Mouse (Mus musculus) embryonic facial prominence, embryonic 10.5 days (tissue): ENCODE measurements around the gene Ptpn20. TPM values are rescaled to one million over a fixed set of nuclear protein-coding genes. Genes with fewer than 3 reads are reported as not detected.

Experiments
- DNase-seq: peaks from one replicate; pipeline ENCODE4 v3.0.0-alpha.2; 2017; ENCODE audit warnings: low spot score
- H3K27ac ChIP-seq: fragments of 300-500 bp; sonication (generic); replicated peaks from 2 replicates; pipeline ENCODE4 v1.5.1; 2016; ENCODE audit warnings: mild to moderate bottlenecking
- H3K27me3 ChIP-seq: fragments of 300-500 bp; sonication (generic); replicated peaks from 2 replicates; pipeline ENCODE4 v1.6.1; 2016; ENCODE audit warnings: low read depth, mild to moderate bottlenecking; ENCODE audit not compliant: poor library complexity, severe bottlenecking
- H3K36me3 ChIP-seq: fragments of 300-500 bp; sonication (generic); replicated peaks from 2 replicates; pipeline ENCODE4 v1.6.1; 2016; ENCODE audit warnings: mild to moderate bottlenecking, moderate library complexity
- H3K4me1 ChIP-seq: fragments of 300-500 bp; sonication (generic); 2 replicates; pipeline ENCODE4 v1.6.1; 2016
- H3K4me3 ChIP-seq: fragments of 300-500 bp; sonication (generic); 2 replicates; pipeline ENCODE4 v1.5.1; 2016; ENCODE audit warnings: mild to moderate bottlenecking, moderate library complexity
- H3K9me3 ChIP-seq: fragments of 300-500 bp; sonication (generic); 2 replicates; pipeline ENCODE4 v1.6.1; 2016; ENCODE audit warnings: mild to moderate bottlenecking
- WGBS: fragments of 180-500 bp; shearing (Covaris S2); methylation state at CpG from one replicate; pipeline ENCODE4 v1.1.7; 2016; 5-methylcytosine and 5-hydroxymethylcytosine counted together
- polyA plus RNA-seq: library from polyadenylated mRNA; unstranded; fragments of >200 nt; fragmentation: Nextera tagmentation; extraction: Ambion mirVana; gene quantifications from 2 replicates; pipeline ENCODE4 v1.2.1, GENCODE M21; 2016

The Ptpn20 gene
- 0.14 TPM in 1 of 2 replicates, not detected in the other for polyA plus RNA-seq

- H3K27ac ChIP-seq: no peak within 1 kb of the TSS
- 63% methylated on average over 14 of the region's 14 CpGs for WGBS
- H3K27me3 ChIP-seq: no peaks in the 10 kb centered on the region
- DNase-seq: peak; percentile 47
- H3K9me3 ChIP-seq: no peaks in the 10 kb centered on the region
- no peaks in the 10 kb centered on the region for H3K36me3 ChIP-seq
- no peak within 1 kb of the TSS for H3K4me3 ChIP-seq
- H3K4me1 ChIP-seq: no peaks in the 10 kb centered on the region
Observed at GRCm38 (mm10) chr14:33588951-33589350, at the start of gene Ptpn20. Gene Ptpn20, plus strand, starts transcription at chr14:33589207.

- H3K27ac ChIP-seq: no peak overlapping the region
- peak; percentile 4 for DNase-seq
Observed at GRCm38 (mm10) chr14:33539559-33540167, 49.3 kb upstream of the Ptpn20 start.

GRCm38 (mm10) chr14:33545565-33546143 lies 43.4 kb upstream of the Ptpn20 start:
- WGBS: 82% methylated on average over 8 of the region's 8 CpGs
- no peak overlapping the region for H3K4me3 ChIP-seq
- H3K4me1 ChIP-seq: no peaks in the 10 kb centered on the region
- no peaks in the 10 kb centered on the region for H3K9me3 ChIP-seq
- no peaks in the 10 kb centered on the region for H3K27me3 ChIP-seq
- H3K27ac ChIP-seq: no peak overlapping the region
- peak; percentile 3 for DNase-seq
- no peaks in the 10 kb centered on the region for H3K36me3 ChIP-seq

More at GRCm38 (mm10) chr14:33539559-33540167, 49.3 kb upstream of the Ptpn20 start:
- Histone ChIP-seq H3K4me1 (no peaks in the 10 kb centered on the region), H3K36me3 (no peaks in the 10 kb centered on the region), H3K9me3 (no peaks in the 10 kb centered on the region), H3K27me3 (no peaks in the 10 kb centered on the region), H3K4me3 (no peak overlapping the region)
- WGBS: 91% methylated on average over 7 of the region's 7 CpGs

- no peak overlapping the region for H3K4me3 ChIP-seq
- H3K4me1 ChIP-seq: no peaks in the 10 kb centered on the region
- no peaks in the 10 kb centered on the region for H3K27me3 ChIP-seq
- DNase-seq: no peak
- no peak overlapping the region for H3K27ac ChIP-seq
- no peaks in the 10 kb centered on the region for H3K36me3 ChIP-seq
- 76% methylated on average over 3 of the region's 3 CpGs for WGBS
- H3K9me3 ChIP-seq: no peaks in the 10 kb centered on the region
Observed at GRCm38 (mm10) chr14:33548650-33549049, 40.4 kb upstream of the Ptpn20 start.

GRCm38 (mm10) chr14:33549856-33550255 lies 39.2 kb upstream of the Ptpn20 start:
- Histone ChIP-seq H3K27ac (no peak overlapping the region), H3K36me3 (no peaks in the 10 kb centered on the region), H3K4me1 (no peaks in the 10 kb centered on the region), H3K27me3 (no peaks in the 10 kb centered on the region), H3K9me3 (no peaks in the 10 kb centered on the region), H3K4me3 (no peak overlapping the region)
- 78% methylated on average over 6 of the region's 6 CpGs for whole genome bisulfite sequencing
- no peak for DNase-seq

- H3K4me3 ChIP-seq: no peak overlapping the region
- H3K9me3 ChIP-seq: no peaks in the 10 kb centered on the region
- H3K4me1 ChIP-seq: peaks cover 7% of the 10 kb centered on the region; the same call in 1 of the 2 replicates
- no peaks in the 10 kb centered on the region for H3K27me3 ChIP-seq
- DNase-seq: peak; percentile 6
- no peaks in the 10 kb centered on the region for H3K36me3 ChIP-seq
- 41% methylated on average over 6 of the region's 6 CpGs for WGBS
- H3K27ac ChIP-seq: no peak overlapping the region
Observed at GRCm38 (mm10) chr14:33570737-33571136, 18.3 kb upstream of the Ptpn20 start.

- Histone ChIP-seq H3K4me3 (no peak overlapping the region), H3K4me1 (peaks cover 7% of the 10 kb centered on the region; the same call in 1 of the 2 replicates), H3K27me3 (no peaks in the 10 kb centered on the region), H3K36me3 (no peaks in the 10 kb centered on the region), H3K9me3 (no peaks in the 10 kb centered on the region), H3K27ac (no peak overlapping the region)
- 75% methylated on average over 3 of the region's 3 CpGs for WGBS
- DNase-seq: no peak
Observed at GRCm38 (mm10) chr14:33573643-33574042, 15.4 kb upstream of the Ptpn20 start.

- Histone ChIP-seq H3K27me3 (no peaks in the 10 kb centered on the region), H3K9me3 (no peaks in the 10 kb centered on the region; the same call in 1 of the 2 replicates), H3K27ac (no peak overlapping the region), H3K4me1 (no peaks in the 10 kb centered on the region), H3K4me3 (no peak overlapping the region), H3K36me3 (no peaks in the 10 kb centered on the region)
- no peak for DNase-seq
- WGBS: 69% methylated on average over 7 of the region's 7 CpGs
Observed at GRCm38 (mm10) chr14:33579771-33580484, 9.1 kb upstream of the Ptpn20 start.

- 88% methylated on average over 9 of the region's 9 CpGs for WGBS
- Histone ChIP-seq H3K9me3 (no peaks in the 10 kb centered on the region), H3K36me3 (no peaks in the 10 kb centered on the region), H3K4me1 (no peaks in the 10 kb centered on the region), H3K4me3 (no peak overlapping the region), H3K27me3 (no peaks in the 10 kb centered on the region), H3K27ac (no peak overlapping the region)
- no peak for DNase-seq
Observed at GRCm38 (mm10) chr14:33598376-33599130, 9.5 kb downstream of the Ptpn20 start.

GRCm38 (mm10) chr14:33607431-33607830 lies 18.4 kb downstream of the Ptpn20 start:
- no peak overlapping the region for H3K4me3 ChIP-seq
- no peak for DNase-seq
- H3K27ac ChIP-seq: no peak overlapping the region
- no peaks in the 10 kb centered on the region for H3K36me3 ChIP-seq
- H3K27me3 ChIP-seq: no peaks in the 10 kb centered on the region
- no peaks in the 10 kb centered on the region for H3K9me3 ChIP-seq
- WGBS: 85% methylated on average over 10 of the region's 10 CpGs
- no peaks in the 10 kb centered on the region for H3K4me1 ChIP-seq

- Histone ChIP-seq H3K4me3 (no peak overlapping the region), H3K36me3 (no peaks in the 10 kb centered on the region), H3K27ac (no peak overlapping the region), H3K4me1 (no peaks in the 10 kb centered on the region), H3K9me3 (no peaks in the 10 kb centered on the region), H3K27me3 (no peaks in the 10 kb centered on the region)
- WGBS: 85% methylated on average over 3 of the region's 3 CpGs
- no peak for DNase-seq
Observed at GRCm38 (mm10) chr14:33625036-33625435, 36.0 kb downstream of the Ptpn20 start.

GRCm38 (mm10) chr14:33632790-33633372 lies 43.9 kb downstream of the Ptpn20 start:
- H3K36me3 ChIP-seq: no peaks in the 10 kb centered on the region
- H3K4me3 ChIP-seq: no peak overlapping the region
- H3K4me1 ChIP-seq: no peaks in the 10 kb centered on the region
- no peaks in the 10 kb centered on the region for H3K27me3 ChIP-seq
- no peak overlapping the region for H3K27ac ChIP-seq
- DNase-seq: no peak
- WGBS: 79% methylated on average over 8 of the region's 8 CpGs
- H3K9me3 ChIP-seq: no peaks in the 10 kb centered on the region
